Mouse (Mus musculus): Measurements from ENCODE around the gene Plcb1. TPM values are rescaled to one million over a fixed set of nuclear protein-coding genes. Genes with fewer than 3 reads are reported as not detected.

The Plcb1 gene
- polyA plus RNA-seq, 1 experiment from 2014 or later: 23.0 TPM

GRCm38 (mm10) chr2:134914091-134914550, 128.3 kb downstream of the Plcb1 start:
- DNase-seq (ENCODE audit: low spot score) (peak; percentile 35), ATAC-seq (no peak)
- Histone ChIP-seq H3K36me3 (ENCODE audit: control insufficient read depth, insufficient read depth, low read length) (no peaks in the 10 kb centered on the region), H3K9me3 (replicated peaks; ENCODE audit: control insufficient read depth, low read length) (no peaks in the 10 kb centered on the region), H3K9ac (ENCODE audit: low read length) (no peak overlapping the region), H3K4me1 (ENCODE audit: control insufficient read depth, insufficient read depth, low read length) (peaks cover 8% of the 10 kb centered on the region; the same call in 1 of the 2 replicates), H3K27me3 (replicated peaks; ENCODE audit: control insufficient read depth, insufficient read depth, low read length) (no peaks in the 10 kb centered on the region), H3K4me2 (ENCODE audit: low read length) (no peak overlapping the region), H3K4me3 (ENCODE audit: low read depth, low read length) (no peak overlapping the region), H3K27ac (ENCODE audit: low read depth, low read length) (no peak overlapping the region)
- WGBS: 62% methylated on average over 2 of the region's 2 CpGs

- DNase-seq (ENCODE audit: low spot score): no peak
- no peaks in the 10 kb centered on the region for H3K36me3 ChIP-seq (ENCODE audit: control insufficient read depth, insufficient read depth, low read length)
- 84% methylated on average over 3 of the region's 3 CpGs for WGBS
- no peak overlapping the region for H3K9ac ChIP-seq (ENCODE audit: low read length)
- H3K27ac ChIP-seq (ENCODE audit: low read depth, low read length): no peak overlapping the region
- H3K27me3 ChIP-seq (replicated peaks; ENCODE audit: control insufficient read depth, insufficient read depth, low read length): no peaks in the 10 kb centered on the region
- no peaks in the 10 kb centered on the region for H3K9me3 ChIP-seq (replicated peaks; ENCODE audit: control insufficient read depth, low read length)
- no peak overlapping the region for H3K4me3 ChIP-seq (ENCODE audit: low read depth, low read length)
- H3K4me2 ChIP-seq (ENCODE audit: low read length): no peak overlapping the region
- ATAC-seq: no peak
- H3K4me1 ChIP-seq (ENCODE audit: control insufficient read depth, insufficient read depth, low read length): peaks cover 8% of the 10 kb centered on the region; the same call in 1 of the 2 replicates
Observed at GRCm38 (mm10) chr2:134915035-134915434, 129.2 kb downstream of the Plcb1 start.

GRCm38 (mm10) chr2:134920611-134921280, 134.9 kb downstream of the Plcb1 start:
- H3K27ac ChIP-seq (ENCODE audit: low read depth, low read length): no peak overlapping the region
- no peaks in the 10 kb centered on the region for H3K4me1 ChIP-seq (ENCODE audit: control insufficient read depth, insufficient read depth, low read length)
- no peaks in the 10 kb centered on the region for H3K27me3 ChIP-seq (replicated peaks; ENCODE audit: control insufficient read depth, insufficient read depth, low read length)
- no peak overlapping the region for H3K4me2 ChIP-seq (ENCODE audit: low read length)
- ATAC-seq: no peak
- H3K4me3 ChIP-seq (ENCODE audit: low read depth, low read length): no peak overlapping the region
- no peak overlapping the region for H3K9ac ChIP-seq (ENCODE audit: low read length)
- 81% methylated on average over 9 of the region's 9 CpGs for WGBS
- H3K9me3 ChIP-seq (replicated peaks; ENCODE audit: control insufficient read depth, low read length): no peaks in the 10 kb centered on the region
- DNase-seq (ENCODE audit: low spot score): no peak
- H3K36me3 ChIP-seq (ENCODE audit: control insufficient read depth, insufficient read depth, low read length): no peaks in the 10 kb centered on the region

- ATAC-seq: no peak
- Histone ChIP-seq H3K27me3 (replicated peaks; ENCODE audit: control insufficient read depth, insufficient read depth, low read length) (no peaks in the 10 kb centered on the region), H3K9ac (ENCODE audit: low read length) (no peak overlapping the region), H3K36me3 (ENCODE audit: control insufficient read depth, insufficient read depth, low read length) (no peaks in the 10 kb centered on the region), H3K4me2 (ENCODE audit: low read length) (no peak overlapping the region), H3K9me3 (replicated peaks; ENCODE audit: control insufficient read depth, low read length) (no peaks in the 10 kb centered on the region), H3K4me1 (ENCODE audit: control insufficient read depth, insufficient read depth, low read length) (peaks cover 5% of the 10 kb centered on the region; the same call in 1 of the 2 replicates), H3K27ac (ENCODE audit: low read depth, low read length) (no peak overlapping the region), H3K4me3 (ENCODE audit: low read depth, low read length) (no peak overlapping the region)
- no peak for DNase-seq (ENCODE audit: low spot score)
- 58% methylated on average over 10 of the region's 10 CpGs for WGBS
Observed at GRCm38 (mm10) chr2:134922636-134923375, 136.9 kb downstream of the Plcb1 start.

- Histone ChIP-seq H3K4me3 (ENCODE audit: low read depth, low read length) (no peak overlapping the region), H3K9ac (ENCODE audit: low read length) (no peak overlapping the region), H3K4me1 (ENCODE audit: control insufficient read depth, insufficient read depth, low read length) (peaks cover 5% of the 10 kb centered on the region), H3K27me3 (replicated peaks; ENCODE audit: control insufficient read depth, insufficient read depth, low read length) (no peaks in the 10 kb centered on the region), H3K9me3 (replicated peaks; ENCODE audit: control insufficient read depth, low read length) (no peaks in the 10 kb centered on the region), H3K4me2 (ENCODE audit: low read length) (no peak overlapping the region), H3K36me3 (ENCODE audit: control insufficient read depth, insufficient read depth, low read length) (no peaks in the 10 kb centered on the region), H3K27ac (ENCODE audit: low read depth, low read length) (no peak overlapping the region)
- ATAC-seq: no peak
- 84% methylated on average over 4 of the region's 4 CpGs for WGBS
- DNase-seq (ENCODE audit: low spot score): peak; percentile 42
Observed at GRCm38 (mm10) chr2:134924143-134924655, 138.3 kb downstream of the Plcb1 start.

- WGBS: 90% methylated on average over 1 of the region's 1 CpGs
- DNase-seq (ENCODE audit: low spot score): no peak
- H3K27me3 ChIP-seq (replicated peaks; ENCODE audit: control insufficient read depth, insufficient read depth, low read length): no peaks in the 10 kb centered on the region
- no peak overlapping the region for H3K9ac ChIP-seq (ENCODE audit: low read length)
- no peak overlapping the region for H3K4me2 ChIP-seq (ENCODE audit: low read length)
- H3K4me3 ChIP-seq (ENCODE audit: low read depth, low read length): no peak overlapping the region
- H3K27ac ChIP-seq (ENCODE audit: low read depth, low read length): no peak overlapping the region
- peaks cover 21% of the 10 kb centered on the region for H3K4me1 ChIP-seq (ENCODE audit: control insufficient read depth, insufficient read depth, low read length)
- H3K36me3 ChIP-seq (ENCODE audit: control insufficient read depth, insufficient read depth, low read length): no peaks in the 10 kb centered on the region
- no peak for ATAC-seq
- H3K9me3 ChIP-seq (replicated peaks; ENCODE audit: control insufficient read depth, low read length): no peaks in the 10 kb centered on the region
Observed at GRCm38 (mm10) chr2:134926266-134926665, 140.4 kb downstream of the Plcb1 start.

GRCm38 (mm10) chr2:134927072-134927471, 141.2 kb downstream of the Plcb1 start:
- Histone ChIP-seq H3K27me3 (replicated peaks; ENCODE audit: control insufficient read depth, insufficient read depth, low read length) (no peaks in the 10 kb centered on the region), H3K9ac (ENCODE audit: low read length) (no peak overlapping the region), H3K4me3 (ENCODE audit: low read depth, low read length) (no peak overlapping the region), H3K9me3 (replicated peaks; ENCODE audit: control insufficient read depth, low read length) (no peaks in the 10 kb centered on the region), H3K4me2 (ENCODE audit: low read length) (no peak overlapping the region), H3K4me1 (ENCODE audit: control insufficient read depth, insufficient read depth, low read length) (peaks cover 21% of the 10 kb centered on the region), H3K27ac (ENCODE audit: low read depth, low read length) (no peak overlapping the region), H3K36me3 (ENCODE audit: control insufficient read depth, insufficient read depth, low read length) (no peaks in the 10 kb centered on the region)
- ATAC-seq (no peak), DNase-seq (ENCODE audit: low spot score) (no peak)
- 9% methylated on average over 5 of the region's 5 CpGs for WGBS

GRCm38 (mm10) chr2:134929452-134929851, 143.6 kb downstream of the Plcb1 start:
- Histone ChIP-seq H3K4me1 (ENCODE audit: control insufficient read depth, insufficient read depth, low read length) (peaks cover 21% of the 10 kb centered on the region), H3K9ac (ENCODE audit: low read length) (no peak overlapping the region), H3K36me3 (ENCODE audit: control insufficient read depth, insufficient read depth, low read length) (no peaks in the 10 kb centered on the region), H3K4me3 (ENCODE audit: low read depth, low read length) (no peak overlapping the region), H3K27me3 (replicated peaks; ENCODE audit: control insufficient read depth, insufficient read depth, low read length) (no peaks in the 10 kb centered on the region), H3K9me3 (replicated peaks; ENCODE audit: control insufficient read depth, low read length) (no peaks in the 10 kb centered on the region), H3K4me2 (ENCODE audit: low read length) (no peak overlapping the region), H3K27ac (ENCODE audit: low read depth, low read length) (0 out of 2 replicates have a peak overlapping the region, but pooled peaks have one; percentile 3)
- DNase-seq (ENCODE audit: low spot score): peak; percentile 85
- peak; percentile 92 for ATAC-seq

GRCm38 (mm10) chr2:134930961-134931360, 145.1 kb downstream of the Plcb1 start:
- 74% methylated on average over 4 of the region's 4 CpGs for WGBS
- no peak for DNase-seq (ENCODE audit: low spot score)
- Histone ChIP-seq H3K9ac (ENCODE audit: low read length) (no peak overlapping the region), H3K27ac (ENCODE audit: low read depth, low read length) (no peak overlapping the region), H3K4me1 (ENCODE audit: control insufficient read depth, insufficient read depth, low read length) (peaks cover 21% of the 10 kb centered on the region), H3K4me2 (ENCODE audit: low read length) (no peak overlapping the region), H3K4me3 (ENCODE audit: low read depth, low read length) (no peak overlapping the region), H3K9me3 (replicated peaks; ENCODE audit: control insufficient read depth, low read length) (no peaks in the 10 kb centered on the region), H3K27me3 (replicated peaks; ENCODE audit: control insufficient read depth, insufficient read depth, low read length) (no peaks in the 10 kb centered on the region), H3K36me3 (ENCODE audit: control insufficient read depth, insufficient read depth, low read length) (no peaks in the 10 kb centered on the region)
- ATAC-seq: no peak
